Mouse (Mus musculus) embryonic facial prominence, embryonic 11.5 days (tissue): Measurements from ENCODE around the gene Rbl1. TPM values are rescaled to one million over a fixed set of nuclear protein-coding genes. Genes with fewer than 3 reads are reported as not detected.

ENCODE experiments used
- ATAC-seq: fragments of 200-750 bp; cut with Nextera tagmentation; replicated peaks from 2 replicates; pipeline ENCODE4 v1.8.0; 2017; ENCODE audit warnings: low read depth; ENCODE audit not compliant: insufficient number of reproducible peaks, low FRiP score, low TSS enrichment
- DNase-seq: peaks from one replicate; pipeline ENCODE4 v3.0.0-alpha.2; 2015; ENCODE audit warnings: low spot score
- H3K27ac ChIP-seq: fragments of 300-500 bp; sonication (generic); replicated peaks from 2 replicates; pipeline ENCODE4 v1.5.1; 2014; ENCODE audit warnings: mild to moderate bottlenecking, low read depth, low read length, control low read depth
- H3K27me3 ChIP-seq: fragments of 300-500 bp; sonication (generic); 2 replicates; pipeline ENCODE4 v1.6.1; 2014; ENCODE audit warnings: mild to moderate bottlenecking, low read length, moderate library complexity, mixed read lengths; ENCODE audit not compliant: control insufficient read depth, insufficient read depth
- H3K36me3 ChIP-seq: fragments of 300-500 bp; sonication (generic); replicated peaks from 2 replicates; pipeline ENCODE4 v1.6.1; 2014; ENCODE audit warnings: low read depth, mild to moderate bottlenecking, low read length, moderate library complexity, mixed read lengths; ENCODE audit not compliant: control insufficient read depth, insufficient read depth
- H3K4me1 ChIP-seq: fragments of 300-500 bp; sonication (generic); 2 replicates; pipeline ENCODE4 v1.6.1; 2014; ENCODE audit warnings: low read length, mixed read lengths; ENCODE audit not compliant: control insufficient read depth, insufficient read depth
- H3K4me2 ChIP-seq: fragments of 300-500 bp; sonication (generic); 2 replicates; pipeline ENCODE4 v1.6.1; 2014; ENCODE audit warnings: low read depth, mild to moderate bottlenecking, control low read depth, low read length, moderate library complexity
- H3K4me3 ChIP-seq: fragments of 300-500 bp; sonication (generic); 2 replicates; pipeline ENCODE4 v1.5.1; 2014; ENCODE audit warnings: low read depth, low read length, control low read depth
- H3K9ac ChIP-seq: fragments of 300-500 bp; sonication (generic); replicated peaks from 2 replicates; pipeline ENCODE4 v1.6.1; 2014; ENCODE audit warnings: mild to moderate bottlenecking, control low read depth, low read length
- H3K9me3 ChIP-seq: fragments of 300-500 bp; sonication (generic); replicated peaks from 2 replicates; pipeline ENCODE4 v1.6.1; 2016; ENCODE audit warnings: mild to moderate bottlenecking, low read length, inconsistent platforms, mixed read lengths; ENCODE audit not compliant: control insufficient read depth
- WGBS: fragments of 180-500 bp; shearing (Covaris S2); extraction: QIAGEN DNeasy Blood & Tissue Kit; methylation state at CpG from one replicate; pipeline ENCODE4 v1.1.7; 2014; 5-methylcytosine and 5-hydroxymethylcytosine counted together
- polyA plus RNA-seq: library from polyadenylated mRNA; unstranded; fragments of >200 nt; fragmentation: Nextera tagmentation; extraction: Ambion mirVana; gene quantifications from 2 replicates; pipeline ENCODE4 v1.2.1, GENCODE M21; 2014

The Rbl1 gene
- polyA plus RNA-seq, 1 experiment from 2014 or later = 40.4 TPM

- no peak for ATAC-seq
- WGBS = 92% methylated on average over 13 of the region's 13 CpGs
- no peak overlapping the region for H3K4me2 ChIP-seq
- no peak overlapping the region for H3K4me3 ChIP-seq
- no peaks in the 10 kb centered on the region for H3K27me3 ChIP-seq
- H3K4me1 ChIP-seq = no peaks in the 10 kb centered on the region
- H3K9me3 ChIP-seq = no peaks in the 10 kb centered on the region
- no peak overlapping the region for H3K9ac ChIP-seq
- H3K27ac ChIP-seq = no peak overlapping the region
- DNase-seq = no peak
- no peaks in the 10 kb centered on the region for H3K36me3 ChIP-seq
These were observed 19.2 kb downstream of the Rbl1 start for GRCm38 (mm10) chr2:157185022-157185660.

- Histone ChIP-seq H3K4me3 (no peak overlapping the region), H3K9ac (no peak overlapping the region), H3K36me3 (no peaks in the 10 kb centered on the region; the same call in 1 of the 2 replicates), H3K4me1 (no peaks in the 10 kb centered on the region), H3K9me3 (no peaks in the 10 kb centered on the region), H3K27ac (no peak overlapping the region), H3K4me2 (no peak overlapping the region), H3K27me3 (no peaks in the 10 kb centered on the region)
- no peak for ATAC-seq
- no peak for DNase-seq
- WGBS = 77% methylated on average over 6 of the region's 6 CpGs
These were observed 26.2 kb downstream of the Rbl1 start for GRCm38 (mm10) chr2:157178167-157178566.

GRCm38 (mm10) chr2:157176248-157176647 lies 28.1 kb downstream of the Rbl1 start:
- H3K36me3 ChIP-seq = no peaks in the 10 kb centered on the region; the same call in 1 of the 2 replicates
- no peaks in the 10 kb centered on the region for H3K9me3 ChIP-seq
- no peak overlapping the region for H3K4me3 ChIP-seq
- no peak overlapping the region for H3K9ac ChIP-seq
- H3K4me1 ChIP-seq = no peaks in the 10 kb centered on the region
- no peak overlapping the region for H3K4me2 ChIP-seq
- WGBS = 88% methylated on average over 3 of the region's 3 CpGs
- no peaks in the 10 kb centered on the region for H3K27me3 ChIP-seq
- DNase-seq (no peak), ATAC-seq (no peak)
- no peak overlapping the region for H3K27ac ChIP-seq

GRCm38 (mm10) chr2:157174416-157174815 lies 29.9 kb downstream of the Rbl1 start:
- Histone ChIP-seq H3K4me2 (no peak overlapping the region), H3K9ac (no peak overlapping the region), H3K9me3 (no peaks in the 10 kb centered on the region), H3K27me3 (no peaks in the 10 kb centered on the region), H3K27ac (no peak overlapping the region), H3K4me1 (no peaks in the 10 kb centered on the region), H3K36me3 (no peaks in the 10 kb centered on the region; the same call in 1 of the 2 replicates), H3K4me3 (no peak overlapping the region)
- ATAC-seq = no peak
- no peak for DNase-seq
- WGBS = 65% methylated on average over 5 of the region's 5 CpGs

- DNase-seq = no peak
- no peak overlapping the region for H3K27ac ChIP-seq
- no peak overlapping the region for H3K4me2 ChIP-seq
- no peak for ATAC-seq
- no peak overlapping the region for H3K4me3 ChIP-seq
- WGBS = 93% methylated on average over 6 of the region's 6 CpGs
- H3K4me1 ChIP-seq = no peaks in the 10 kb centered on the region
- H3K9ac ChIP-seq = no peak overlapping the region
- H3K9me3 ChIP-seq = no peaks in the 10 kb centered on the region
- H3K27me3 ChIP-seq = no peaks in the 10 kb centered on the region
- H3K36me3 ChIP-seq = no peaks in the 10 kb centered on the region; the same call in 1 of the 2 replicates
These were observed 30.8 kb downstream of the Rbl1 start for GRCm38 (mm10) chr2:157173555-157173954.

GRCm38 (mm10) chr2:157172984-157173383 lies 31.4 kb downstream of the Rbl1 start:
- no peak overlapping the region for H3K4me3 ChIP-seq
- ATAC-seq (no peak), DNase-seq (no peak)
- no peaks in the 10 kb centered on the region for H3K9me3 ChIP-seq
- no peak overlapping the region for H3K9ac ChIP-seq
- H3K4me1 ChIP-seq = no peaks in the 10 kb centered on the region
- no peaks in the 10 kb centered on the region for H3K27me3 ChIP-seq
- no peak overlapping the region for H3K4me2 ChIP-seq
- WGBS = 92% methylated on average over 6 of the region's 6 CpGs
- no peak overlapping the region for H3K27ac ChIP-seq
- H3K36me3 ChIP-seq = no peaks in the 10 kb centered on the region; the same call in 1 of the 2 replicates

GRCm38 (mm10) chr2:157170626-157171025 lies 33.7 kb downstream of the Rbl1 start:
- no peaks in the 10 kb centered on the region for H3K27me3 ChIP-seq
- H3K36me3 ChIP-seq = no peaks in the 10 kb centered on the region; the same call in 1 of the 2 replicates
- H3K4me3 ChIP-seq = no peak overlapping the region
- H3K4me1 ChIP-seq = no peaks in the 10 kb centered on the region
- WGBS = 70% methylated on average over 6 of the region's 6 CpGs
- H3K9me3 ChIP-seq = no peaks in the 10 kb centered on the region
- DNase-seq = no peak
- ATAC-seq = no peak
- no peak overlapping the region for H3K27ac ChIP-seq
- H3K9ac ChIP-seq = no peak overlapping the region
- H3K4me2 ChIP-seq = no peak overlapping the region

- ATAC-seq (no peak; the same call in 1 of the 2 replicates), DNase-seq (peak; percentile 15)
- Histone ChIP-seq H3K36me3 (no peaks in the 10 kb centered on the region), H3K4me1 (no peaks in the 10 kb centered on the region), H3K9ac (no peak overlapping the region), H3K4me3 (no peak overlapping the region), H3K4me2 (no peak overlapping the region), H3K27ac (no peak overlapping the region), H3K9me3 (no peaks in the 10 kb centered on the region), H3K27me3 (no peaks in the 10 kb centered on the region)
- WGBS = 47% methylated on average over 5 of the region's 5 CpGs
These were observed 34.2 kb downstream of the Rbl1 start for GRCm38 (mm10) chr2:157170166-157170565.
